Mouse (Mus musculus) left cerebral cortex, postnatal 10 days (tissue): ENCODE measurements around the gene Cyp2c68. TPM values are rescaled to one million over a fixed set of nuclear protein-coding genes. Genes with fewer than 3 reads are reported as not detected.
"Not testable (repeated sequence)": the region's sequence is repeated elsewhere in the genome, so short reads cannot be mapped to it uniquely, and the experiment has no call there.

Source experiments
- DNase-seq, 2 experiments: peaks; one replicate each; pipeline ENCODE4 v3.0.0; 2021 to 2022; ENCODE audit warnings: low spot score in 2 of 2, mixed read lengths in 1 of 2; ENCODE audit errors: extremely low spot score in 1 of 2
- intact Hi-C: fragments of 180-260 bp; cut with DNase I; formaldehyde crosslinking; loops from one replicate; pipeline ENCODE4 v1.15.1; 2025
- total RNA-seq, 2 experiments: library from RNA; stranded (reverse); gene quantifications; 2 replicates each; pipeline ENCODE4 v1.2.3; 2021

Cyp2c68 gene
- not detected for total RNA-seq

DNA sequence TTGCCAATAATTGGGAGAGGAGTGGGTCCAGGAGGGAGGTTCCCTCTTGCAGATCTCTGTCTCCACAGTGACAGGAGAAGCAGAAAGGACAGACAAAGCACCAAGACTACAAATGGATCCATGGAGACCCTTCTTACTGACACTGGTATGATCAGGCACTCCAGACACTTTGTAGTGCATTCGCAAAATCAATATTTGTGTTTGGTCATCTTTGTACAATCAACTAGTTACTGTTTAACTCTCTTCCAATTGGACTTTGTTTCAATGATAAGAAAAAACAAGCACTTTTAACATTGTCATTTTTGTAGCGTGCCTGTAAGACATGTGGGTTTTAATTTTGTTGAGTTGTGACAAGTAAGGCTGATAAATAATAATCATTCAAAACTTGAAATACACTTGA, at the start of gene Cyp2c68:
TSS of gene Cyp2c68 (minus strand) at position 135 of the 400 bp plus-strand sequence.
- DNase-seq = no peak
- intact Hi-C loops = no loop called here

DNA sequence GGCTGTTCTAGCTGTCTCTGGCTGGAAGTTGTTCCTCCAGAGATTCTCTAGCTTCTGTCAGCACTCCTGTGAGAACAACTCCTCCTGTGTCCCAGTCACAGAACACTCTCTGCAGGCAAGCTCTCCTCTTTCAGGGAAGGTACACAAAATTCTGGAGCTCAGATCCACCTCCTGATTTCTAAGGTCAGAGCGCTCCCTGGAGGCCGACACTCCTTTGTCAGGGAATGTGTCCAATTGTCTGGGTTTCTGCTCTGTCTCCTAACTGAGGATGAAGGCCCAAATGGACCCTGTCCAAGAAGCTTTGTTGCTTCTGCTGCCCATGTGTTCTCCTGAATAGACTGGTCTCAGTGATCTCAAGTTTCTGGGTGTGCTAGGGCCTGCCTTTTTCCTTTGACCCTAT, 44.6 kb upstream of the Cyp2c68 start:
- DNase-seq, intact Hi-C loops: not testable (repeated sequence)

DNA sequence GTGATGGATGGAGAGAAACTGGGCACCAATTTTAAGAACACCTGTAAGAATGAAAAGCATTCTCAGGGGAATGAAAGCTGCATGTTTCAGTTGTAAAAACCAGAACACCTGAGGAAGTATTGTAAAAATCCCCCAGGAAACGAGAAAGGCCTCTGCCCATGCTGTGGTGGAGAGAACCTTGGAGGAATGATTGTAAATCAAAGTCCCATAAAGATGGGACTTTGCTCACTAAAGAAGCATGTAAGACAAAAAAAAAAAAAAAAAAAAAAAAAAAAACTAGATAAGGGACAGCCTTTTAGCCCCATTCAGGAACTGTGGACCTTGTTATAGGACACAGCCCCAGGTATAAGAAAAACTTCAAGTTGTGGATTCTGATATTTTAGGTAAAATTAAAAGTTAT, 4.5 kb upstream of the Cyp2c68 start:
- intact Hi-C loops = no loop called here
- DNase-seq = no peak

- intact Hi-C loops = not testable (repeated sequence)
These were observed 3.5 kb upstream of the Cyp2c68 start for GRCm38 (mm10) chr19:39744361-39744760.

DNA sequence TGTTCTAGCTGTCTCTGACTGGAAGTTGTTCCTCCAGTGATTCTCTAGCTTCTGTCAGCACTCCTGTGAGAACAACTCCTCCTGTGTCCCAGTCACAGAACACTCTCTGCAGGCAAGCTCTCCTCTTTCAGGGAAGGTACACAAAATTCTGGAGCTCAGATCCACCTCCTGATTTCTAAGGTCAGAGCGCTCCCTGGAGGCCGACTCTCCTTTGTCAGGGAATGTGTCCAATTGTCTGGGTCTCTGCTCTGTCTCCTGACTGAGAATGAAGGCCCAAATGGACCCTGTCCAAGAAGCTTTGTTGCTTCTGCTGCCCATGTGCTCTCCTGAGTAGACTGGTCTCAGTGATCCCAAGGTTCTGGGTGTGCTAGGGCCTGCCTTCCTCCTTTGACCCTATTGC, 29.7 kb downstream of the Cyp2c68 start:
- DNase-seq, intact Hi-C loops: not testable (repeated sequence)

More at GRCm38 (mm10) chr19:39744361-39744760, 3.5 kb upstream of the Cyp2c68 start:
- DNase-seq = not testable (repeated sequence)

GRCm38 (mm10) chr19:39665650-39666049, 75.2 kb downstream of the Cyp2c68 start:
- intact Hi-C loops, DNase-seq: not testable (repeated sequence)

- no peak for DNase-seq
- intact Hi-C loops = no loop called here
These were observed 88.5 kb downstream of the Cyp2c68 start for GRCm38 (mm10) chr19:39652381-39652780.

- intact Hi-C loops = no loop called here
- no peak for DNase-seq
These were observed 91.9 kb downstream of the Cyp2c68 start, which contains the start of gene Cyp2c67 for GRCm38 (mm10) chr19:39648938-39649337. Gene Cyp2c67, minus strand, starts transcription at chr19:39649051.

- intact Hi-C loops = no loop called here
- DNase-seq = no peak
These were observed 93.3 kb downstream of the Cyp2c68 start for GRCm38 (mm10) chr19:39647519-39647918.

GRCm38 (mm10) chr19:39644551-39644950, 96.3 kb downstream of the Cyp2c68 start:
- DNase-seq = not testable (repeated sequence)

More at GRCm38 (mm10) chr19:39644551-39644950, 96.3 kb downstream of the Cyp2c68 start:
- intact Hi-C loops = not testable (repeated sequence)

Other genes starting within 250 kb of the Cyp2c68 start
- gene Cyp2c39, start 230.2 kb downstream of the Cyp2c68 start, total RNA-seq = not detected
- gene Cyp2c67, start 92.0 kb downstream of the Cyp2c68 start, total RNA-seq = not detected
- not detected for gene Cyp2c40, start 71.8 kb upstream of the Cyp2c68 start, total RNA-seq
- gene Cyp2c69, start 145.7 kb upstream of the Cyp2c68 start, total RNA-seq = not detected